Mouse (Mus musculus) C2C12 (cell line): ENCODE results near the gene Pax1. TPM values are rescaled to one million over a fixed set of nuclear protein-coding genes. Genes with fewer than 3 reads are reported as not detected.

Experiments used
- H3K27me3 ChIP-seq: one replicate; pipeline ENCODE4 v1.6.1; 2011; ENCODE audit not compliant: control insufficient read depth, insufficient read depth, insufficient read length
- H3K36me3 ChIP-seq: one replicate; pipeline ENCODE4 v1.6.1; 2011; ENCODE audit not compliant: control insufficient read depth, insufficient read depth
- H3K4me3 ChIP-seq: one replicate; pipeline ENCODE4 v1.5.1; 2011; ENCODE audit warnings: mild to moderate bottlenecking, control low read depth; ENCODE audit not compliant: poor library complexity, insufficient read depth, severe bottlenecking
- H3K79me2 ChIP-seq: one replicate; pipeline ENCODE4 v1.6.1; 2011; ENCODE audit not compliant: control insufficient read depth, insufficient read depth
- H3K79me3 ChIP-seq: one replicate; pipeline ENCODE4 v1.6.1; 2011; ENCODE audit warnings: low read depth, control low read depth
- H3ac ChIP-seq: one replicate; pipeline ENCODE3; 2011; ENCODE audit warnings: low read depth; ENCODE audit not compliant: control insufficient read depth, insufficient read length
- CEBPB ChIP-seq: IDR thresholded peaks from one replicate; pipeline ENCODE4 v1.6.1; 2011; ENCODE audit warnings: low read depth, mild to moderate bottlenecking, control low read depth, moderate library complexity
- CTCF ChIP-seq: IDR thresholded peaks from one replicate; pipeline ENCODE4 v1.5.1; 2011; ENCODE audit not compliant: control insufficient read depth, insufficient read depth, insufficient read length
- FOSL1 ChIP-seq: IDR thresholded peaks from one replicate; pipeline ENCODE4 v1.8.0; 2011; ENCODE audit warnings: mild to moderate bottlenecking, low read length; ENCODE audit not compliant: poor library complexity, insufficient read depth, severe bottlenecking
- MAX ChIP-seq: IDR thresholded peaks from one replicate; pipeline ENCODE4 v1.6.1; 2011; ENCODE audit warnings: mild to moderate bottlenecking, control low read depth
- MYOD1 ChIP-seq: IDR thresholded peaks from one replicate; pipeline ENCODE4 v1.6.1; 2011; ENCODE audit warnings: low read depth; ENCODE audit not compliant: control insufficient read depth, insufficient read length
- MYOG ChIP-seq: IDR thresholded peaks from one replicate; pipeline ENCODE4 v1.6.1; 2011; ENCODE audit not compliant: control insufficient read depth, insufficient read length; ENCODE audit errors: extremely low read depth
- USF1 ChIP-seq: IDR thresholded peaks from one replicate; pipeline ENCODE4 v1.6.1; 2011; ENCODE audit warnings: low read depth, mild to moderate bottlenecking, control low read depth, moderate library complexity
- polyA plus RNA-seq: library from polyadenylated mRNA; unstranded; fragments of >200 nt; fragmentation: generic; extraction: Trizol; gene quantifications from one replicate; pipeline ENCODE4 v1.2.1, GENCODE M21; 2012; ENCODE audit warnings: missing spikeins

Pax1 gene
- polyA plus RNA-seq, 1 experiment = not detected

- H3K36me3 ChIP-seq = no peaks in the 10 kb centered on the region
- H3K4me3 ChIP-seq = no peak overlapping the region
- H3K27me3 ChIP-seq = no peaks in the 10 kb centered on the region
- H3K79me3 ChIP-seq = no peaks in the 10 kb centered on the region
- H3K79me2 ChIP-seq = no peaks in the 10 kb centered on the region
- H3ac ChIP-seq = no peak overlapping the region
- TF ChIP-seq MAX = no peak
- no peak for TF ChIP-seq USF1
- TF ChIP-seq CEBPB = no peak
- TF ChIP-seq MYOG = no peak
- TF ChIP-seq CTCF = no peak
- TF ChIP-seq FOSL1 = no peak
- no peak for TF ChIP-seq MYOD1
These were observed 47.6 kb downstream of the Pax1 start for GRCm38 (mm10) chr2:147409323-147409722.

- Histone ChIP-seq H3K79me3 (no peaks in the 10 kb centered on the region), H3K27me3 (no peaks in the 10 kb centered on the region), H3ac (no peak overlapping the region), H3K79me2 (no peaks in the 10 kb centered on the region), H3K4me3 (no peak overlapping the region), H3K36me3 (no peaks in the 10 kb centered on the region)
- no peak for TF ChIP-seq CEBPB
- TF ChIP-seq CTCF = no peak
- no peak for TF ChIP-seq MYOG
- TF ChIP-seq FOSL1 = no peak
- no peak for TF ChIP-seq USF1
- TF ChIP-seq MAX = no peak
- TF ChIP-seq MYOD1 = no peak
These were observed 53.3 kb downstream of the Pax1 start for GRCm38 (mm10) chr2:147415037-147415436.

GRCm38 (mm10) chr2:147424582-147425255 is 63.0 kb downstream of the Pax1 start:
- Histone ChIP-seq H3K4me3 (no peak overlapping the region), H3K79me2 (no peaks in the 10 kb centered on the region), H3ac (no peak overlapping the region), H3K79me3 (no peaks in the 10 kb centered on the region), H3K36me3 (no peaks in the 10 kb centered on the region), H3K27me3 (no peaks in the 10 kb centered on the region)
- TF ChIP-seq MAX (no peak), CTCF (no peak), CEBPB (no peak), MYOG (no peak), USF1 (no peak), MYOD1 (no peak), FOSL1 (no peak)

- H3K79me3 ChIP-seq = no peaks in the 10 kb centered on the region
- TF ChIP-seq CTCF = no peak
- TF ChIP-seq FOSL1 = no peak
- no peak for TF ChIP-seq MAX
- no peak for TF ChIP-seq MYOD1
- TF ChIP-seq USF1 = no peak
- no peak for TF ChIP-seq CEBPB
These were observed 68.1 kb downstream of the Pax1 start for GRCm38 (mm10) chr2:147429607-147430356.

GRCm38 (mm10) chr2:147433120-147433519 is 71.4 kb downstream of the Pax1 start:
- Histone ChIP-seq H3K79me3 (no peaks in the 10 kb centered on the region), H3K79me2 (no peaks in the 10 kb centered on the region), H3K27me3 (no peaks in the 10 kb centered on the region), H3ac (no peak overlapping the region), H3K36me3 (no peaks in the 10 kb centered on the region), H3K4me3 (no peak overlapping the region)
- TF ChIP-seq CTCF = no peak

More at GRCm38 (mm10) chr2:147429607-147430356, 68.1 kb downstream of the Pax1 start:
- no peak overlapping the region for H3K4me3 ChIP-seq
- H3K27me3 ChIP-seq = no peaks in the 10 kb centered on the region
- H3K79me2 ChIP-seq = no peaks in the 10 kb centered on the region
- H3K36me3 ChIP-seq = no peaks in the 10 kb centered on the region
- H3ac ChIP-seq = no peak overlapping the region

Other genes starting within 250 kb of the Pax1 start
- gene Nkx2-2, start 167.7 kb upstream of the Pax1 start, polyA plus RNA-seq = not detected